Comparison of ENCODE assay signal across 9 mouse cellular contexts in genomic region chr2:122575470-122575869, GRCm38 (mm10). TPM values are rescaled to one million over a fixed set of nuclear protein-coding genes. Genes with fewer than 3 reads are reported as not detected.
DNase-seq lines count a peak whose midpoint lies in the region; ATAC-seq and TF ChIP-seq lines count a peak whose summit lies in the region.
"Had no signal": no experiment of that assay in that cellular context is flagged by ENCODE, and none has a peak within 500 bp of the region (broad histone marks: within the 10 kb centered on the region; RNA-seq: fewer than 3 reads in every experiment).

No protein-coding gene starts in this region.

- DNase-seq in cerebellum, adult 11-12 months: peak; percentile 9
- no peak for DNase-seq in cerebellum, adult 8-10 months
- peak; percentile 10 for DNase-seq in MN1 (ENCODE audit: low spot score)
- peak; percentile 80 for DNase-seq in gastrocnemius, postnatal 25 days
- DNase-seq in kidney, adult 9 months: peak; percentile 93
- no peak for DNase-seq in forebrain, postnatal 0 days
- no peak for DNase-seq in lung, postnatal 10 days
- DNase-seq in right cerebral cortex, postnatal 14 days: no peak

- no peaks in the 10 kb centered on the region for H3K9me3 ChIP-seq in forebrain, postnatal 0 days (ENCODE audit: low read length)

- H3K4me1 ChIP-seq in forebrain, postnatal 0 days (ENCODE audit: insufficient read depth): no peaks in the 10 kb centered on the region

- WGBS in forebrain, postnatal 0 days: 71% methylated on average over 11 of the region's 11 CpGs

- H3K27me3 ChIP-seq in forebrain, postnatal 0 days (ENCODE audit: insufficient read depth, low read length): no peaks in the 10 kb centered on the region

- no peak for ATAC-seq in forebrain, postnatal 0 days

- no peak overlapping the region for H3K27ac ChIP-seq in forebrain, postnatal 0 days (ENCODE audit: low read depth, low read length)
- H3K27ac ChIP-seq: macrophage had no signal

- H3K4me2 ChIP-seq in forebrain, postnatal 0 days (ENCODE audit: low read depth): no peak overlapping the region

- H3K4me3 ChIP-seq in forebrain, postnatal 0 days (ENCODE audit: low read depth, low read length): no peak overlapping the region

- no peak overlapping the region for H3K9ac ChIP-seq in forebrain, postnatal 0 days

- no peak for TF ChIP-seq CTCF in forebrain, postnatal 0 days (IDR thresholded peaks at IDR 0.05; ENCODE audit: low read depth)

- no peaks in the 10 kb centered on the region for H3K36me3 ChIP-seq in forebrain, postnatal 0 days (ENCODE audit: insufficient read depth)

RNA-seq across cellular contexts. Expression of gene Gatm, which starts 35.6 kb away (rescaled TPM):
- total RNA-seq in gastrocnemius, postnatal 25 days (2021): 10 to 100 TPM in 1 of 2 experiments, 1 to 10 TPM in 1; 9.3 to 12.7 TPM
- total RNA-seq in forebrain, postnatal 0 days (2014; rRNA removed): 47.6 and 48.2 TPM in 2 replicates
- 53.0 and 59.7 TPM in 2 replicates for polyA plus RNA-seq in forebrain, postnatal 0 days (2015; fragmentation: Nextera tagmentation; extraction: Ambion mirVana)

Comparison
In these comparisons a context has a peak if more than half of its experiments do, and no peak if none do; other contexts are left out.
1. DNase-seq: peak in cerebellum, adult 11-12 months (single experiment), MN1 (single experiment), gastrocnemius, postnatal 25 days (single experiment) and kidney, adult 9 months (single experiment); none in cerebellum, adult 8-10 months (single experiment), forebrain, postnatal 0 days (single experiment), lung, postnatal 10 days (single experiment) and right cerebral cortex, postnatal 14 days (single experiment).